Mouse (Mus musculus): ENCODE measurements at regions not wholly inside any gene's neighbourhood (a gene's known extent, or its start where the extent isn't known, plus 50 kb on each side); places are given as distances from the start of the nearest gene placed in this dataset.

DNA sequence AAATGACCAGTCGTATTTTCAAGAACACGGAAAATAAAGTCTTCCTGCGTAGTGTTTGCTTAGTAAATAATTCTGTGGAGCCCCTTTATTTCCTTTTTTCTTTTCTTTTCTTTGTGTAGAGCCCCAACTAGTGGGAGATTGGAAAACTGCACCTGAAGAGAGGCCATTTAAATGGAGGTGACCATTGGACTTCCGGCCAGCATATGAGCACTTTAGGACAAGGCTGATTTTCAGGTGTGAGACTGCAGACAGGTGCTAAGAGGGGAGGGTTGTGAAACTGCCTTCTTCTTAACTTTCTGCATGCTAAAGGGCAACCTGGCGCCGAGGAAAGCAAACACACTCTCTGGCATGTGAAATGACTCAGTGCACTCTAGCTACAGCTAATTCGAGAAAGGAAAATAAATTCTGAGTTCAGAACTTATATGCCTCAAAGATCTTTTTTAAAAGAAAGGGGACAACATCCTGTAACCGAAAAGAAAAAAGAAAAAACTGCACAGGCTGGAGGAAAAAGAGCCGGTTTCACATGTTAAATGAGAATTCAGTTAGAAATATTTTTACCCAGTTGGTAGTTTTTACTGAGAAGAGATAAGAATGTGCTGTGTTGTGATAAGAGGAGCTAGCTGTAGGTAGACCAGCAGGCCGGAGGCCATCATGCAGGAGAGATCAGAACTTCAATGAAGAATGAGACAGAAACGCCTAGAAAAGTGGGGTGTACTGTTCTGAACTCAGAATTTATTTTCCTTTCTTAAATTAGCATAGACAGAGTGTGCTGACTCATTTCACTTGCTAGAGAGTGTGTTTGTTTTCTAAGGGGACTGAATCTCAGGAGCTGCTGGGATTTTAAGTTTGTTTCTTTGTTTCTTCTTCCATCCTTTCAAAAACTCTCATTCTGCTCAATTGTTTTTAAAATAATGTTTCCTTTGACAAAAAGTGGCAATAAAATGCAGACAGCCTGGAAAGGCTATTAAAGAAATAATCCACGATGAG, 65.8 kb upstream of the Prep start:
- TF ChIP-seq GATA1 (IDR thresholded peaks at IDR 0.05; ENCODE audit: low read length) = 0 out of 2 replicates have a peak, but pooled peaks have one; percentile 38
- TF ChIP-seq TAL1 (IDR thresholded peaks at IDR 0.05; ENCODE audit: low read length) = no peak
